Mouse (Mus musculus) kidney, postnatal 14 days (tissue): ENCODE measurements at regions not wholly inside any gene's neighbourhood (a gene's known extent, or its start where the extent isn't known, plus 50 kb on each side); places are given as distances from the start of the nearest gene placed in this dataset.

Experiments used
- DNase-seq: peaks from one replicate; pipeline ENCODE4 v3.0.0; 2022; ENCODE audit warnings: mixed read lengths

DNA sequence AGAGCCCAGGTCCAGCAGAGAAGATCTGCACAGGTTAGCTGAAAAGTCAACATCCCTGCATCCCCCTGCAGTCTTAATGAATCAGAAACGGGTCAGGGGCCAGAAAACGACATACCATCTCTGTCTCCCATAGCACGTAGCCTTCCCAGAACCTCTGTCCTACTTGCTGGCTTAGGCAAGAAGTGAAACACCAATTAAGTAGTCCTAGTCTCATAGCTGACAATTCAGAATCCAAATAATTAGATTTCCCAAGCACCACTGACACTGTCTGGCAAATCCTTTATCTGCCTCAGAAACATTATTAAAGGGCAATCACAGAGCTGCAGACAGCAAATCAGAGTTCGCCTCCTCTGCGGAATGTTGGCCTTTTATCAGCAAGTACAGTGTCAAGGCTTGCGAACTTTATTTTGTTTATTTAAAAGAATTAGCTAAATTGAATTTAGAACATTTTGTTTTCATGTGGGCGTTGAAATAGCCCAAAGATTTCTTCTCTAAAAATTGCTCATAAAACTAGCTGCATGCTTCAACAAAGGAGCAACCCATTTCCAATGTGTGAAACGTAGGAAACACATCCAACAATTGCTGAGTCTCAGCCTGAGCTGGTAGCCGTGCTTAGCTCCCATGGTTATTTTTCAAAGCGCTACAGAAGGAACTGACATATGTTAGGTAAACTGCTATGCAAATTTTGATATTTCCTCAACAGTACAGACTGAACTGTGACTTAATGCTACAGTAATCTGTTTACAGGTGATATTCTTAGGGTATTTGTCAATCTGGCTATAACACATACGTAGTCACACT is 411.2 kb downstream of the Ipo11 start:
- peak; percentile 52 for DNase-seq

DNA sequence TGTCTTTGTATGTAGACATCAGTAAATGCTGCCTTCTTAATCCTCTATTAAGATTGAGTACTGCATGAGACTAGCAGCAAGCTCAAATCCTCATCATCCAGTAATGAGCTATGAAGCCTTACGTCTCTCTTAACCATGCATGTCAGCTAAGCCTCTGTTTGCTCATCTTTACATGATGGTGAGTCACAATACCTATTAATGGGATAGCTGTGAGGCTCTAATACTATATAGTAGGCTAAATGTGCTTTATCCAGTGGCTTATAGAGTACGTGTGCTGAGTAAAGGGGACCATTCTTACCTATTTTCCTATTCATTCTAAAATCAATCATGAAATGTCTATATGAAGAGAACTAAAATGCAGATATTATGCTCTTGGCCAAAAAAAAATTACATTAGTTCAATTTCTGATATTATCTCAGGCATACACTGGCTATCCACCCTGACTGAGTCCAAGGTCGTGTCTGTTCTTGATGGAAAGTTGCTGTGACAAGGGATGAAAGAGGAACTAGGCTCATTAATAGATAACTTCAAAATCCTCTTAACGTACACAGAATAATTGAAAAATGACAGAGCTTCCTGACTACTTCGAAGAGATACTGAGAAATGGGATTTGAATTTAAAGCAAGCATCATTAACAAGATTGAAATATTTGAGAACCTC is 422.1 kb downstream of the Ipo11 start:
- DNase-seq, result no peak

DNA sequence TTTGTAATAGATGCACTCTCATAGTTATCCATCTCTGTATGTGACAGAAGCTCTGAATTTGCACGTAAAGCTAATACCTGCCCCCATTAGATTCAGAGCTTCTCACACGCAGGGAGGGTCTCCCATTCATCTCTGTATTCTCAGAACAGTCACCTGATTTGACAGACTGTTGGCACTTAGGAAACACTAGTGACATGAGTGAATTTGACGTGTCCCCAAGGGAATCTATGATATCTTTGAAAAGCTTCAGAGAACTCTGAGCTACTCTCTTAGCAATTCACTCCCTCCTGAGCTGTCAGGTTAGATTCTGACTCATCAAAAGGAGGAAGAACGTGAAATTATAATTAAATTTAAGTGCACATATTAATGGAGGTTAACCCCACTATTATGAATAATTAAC is 423.1 kb downstream of the Ipo11 start:
- no peak for DNase-seq

DNA sequence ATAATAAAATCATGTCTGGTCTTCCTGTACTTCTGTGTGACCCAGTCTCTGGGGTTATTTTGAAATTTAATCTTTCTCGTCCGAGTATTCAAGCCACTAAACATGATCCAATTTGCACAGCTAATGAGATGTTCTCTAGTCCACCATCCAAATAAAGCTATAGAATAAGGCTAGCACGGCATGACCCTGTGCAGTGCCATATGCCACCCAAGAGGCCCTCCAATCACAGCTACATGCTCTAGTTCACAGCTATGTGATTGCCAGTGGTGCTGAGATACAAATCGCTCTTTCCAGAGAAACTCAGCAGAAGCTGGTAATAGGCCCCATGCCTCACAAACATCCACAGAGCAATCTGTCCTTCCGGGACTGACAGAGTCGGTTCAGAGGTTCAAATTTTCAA is 426.3 kb downstream of the Ipo11 start:
- no peak for DNase-seq

DNA sequence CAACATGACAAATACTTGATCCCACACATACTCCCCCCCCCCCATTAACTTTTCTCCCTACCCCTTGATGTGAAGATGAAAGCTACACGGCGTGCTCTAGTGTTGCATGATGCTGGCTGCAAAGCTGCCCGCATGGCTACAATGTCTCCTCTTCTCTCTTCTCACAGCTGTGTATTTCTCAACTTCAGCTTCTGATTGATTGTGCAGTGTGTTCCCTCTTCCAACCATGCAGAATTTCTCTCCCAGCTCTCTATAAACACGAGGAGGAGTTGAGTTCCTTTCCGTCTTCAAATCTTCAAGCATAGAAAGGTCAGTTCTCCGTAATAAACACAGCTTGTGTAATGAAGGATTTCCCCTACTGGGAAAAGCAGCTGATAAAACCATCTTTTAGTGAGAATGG is 435.5 kb downstream of the Ipo11 start:
- no peak for DNase-seq

DNA sequence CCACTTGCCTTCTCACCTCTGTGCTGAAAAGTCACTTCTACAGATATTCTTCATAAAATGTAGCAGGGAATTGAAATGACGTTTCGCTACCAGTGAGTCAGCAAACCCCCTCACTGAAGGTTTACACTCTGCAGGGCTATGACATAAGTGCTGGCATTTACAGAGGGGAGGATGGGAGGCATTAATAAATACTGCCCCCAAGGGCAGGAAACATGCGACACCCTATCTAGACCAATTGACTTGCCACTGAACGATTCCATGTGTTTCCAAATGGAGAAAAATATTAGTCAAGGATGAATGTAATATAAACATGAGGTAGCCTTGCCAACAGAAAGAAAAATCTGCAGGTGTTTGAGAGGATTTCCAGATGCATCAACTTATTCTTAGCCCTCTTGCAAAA is 465.5 kb downstream of the Ipo11 start:
- DNase-seq, result no peak

DNA sequence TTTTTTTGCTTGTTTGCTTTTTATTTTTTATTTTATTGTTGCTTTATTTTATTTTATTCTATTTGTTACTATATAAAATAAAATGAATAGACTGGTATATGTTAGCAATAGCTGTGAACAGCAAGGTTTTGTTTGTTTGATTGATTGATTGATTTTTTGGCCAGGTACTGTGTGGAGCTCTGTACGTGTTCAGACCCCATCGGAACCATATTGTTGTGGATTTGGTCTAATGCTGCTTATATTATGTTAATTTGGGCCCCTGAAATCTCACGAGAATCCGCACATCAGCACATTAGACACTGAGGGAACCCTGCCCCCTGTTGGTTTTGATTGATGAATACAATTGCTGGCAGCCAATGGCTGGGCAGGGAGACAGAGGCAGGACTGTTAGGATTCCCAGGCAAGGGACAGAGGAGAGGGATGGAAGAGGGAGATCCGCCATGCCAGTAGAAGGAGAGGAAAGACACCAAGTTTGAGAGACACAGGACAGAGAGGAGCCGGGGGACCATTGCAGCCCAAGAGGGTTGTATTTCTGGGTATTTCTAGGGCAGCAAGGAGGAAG is 482.3 kb downstream of the Ipo11 start:
- no peak for DNase-seq

DNA sequence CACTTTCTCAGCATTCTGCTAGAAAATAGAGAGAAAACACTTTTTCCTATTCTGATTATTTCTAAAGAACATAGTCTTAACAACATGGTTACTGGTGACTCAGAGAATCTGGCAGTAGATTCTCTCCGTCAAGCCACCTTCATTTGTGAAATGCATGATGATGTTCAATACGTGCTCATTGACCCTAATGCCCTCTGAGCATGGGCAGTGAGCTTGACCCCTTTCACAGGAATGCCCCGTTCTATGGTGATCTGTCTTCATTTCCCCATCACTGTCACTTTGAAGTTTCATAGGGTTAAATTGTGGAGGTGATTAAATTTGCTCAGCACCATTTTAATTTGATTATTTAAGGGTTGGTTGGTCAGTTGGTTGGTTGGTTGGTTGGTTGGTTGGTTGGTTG is 504.6 kb downstream of the Ipo11 start:
- no peak for DNase-seq

DNA sequence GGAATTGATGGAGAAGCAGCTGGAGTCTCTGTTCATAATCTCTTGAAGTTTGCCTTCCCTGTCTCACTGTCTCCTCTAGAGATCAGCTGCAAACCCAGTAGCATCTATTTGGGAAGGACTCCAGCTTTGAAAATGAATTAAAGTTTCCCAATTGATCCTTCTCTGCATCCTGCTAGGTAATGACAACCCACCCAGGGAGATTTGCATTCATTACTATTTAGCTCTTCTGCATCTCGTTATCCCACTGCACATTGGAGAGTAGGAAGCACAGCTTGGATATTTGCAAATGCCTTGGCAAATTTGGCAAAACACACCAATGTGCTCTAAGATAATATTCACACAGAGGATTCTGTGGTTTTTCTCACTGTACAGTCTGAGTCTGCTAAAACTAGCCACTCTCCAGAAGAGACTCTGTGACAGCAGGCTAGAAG is 530.1 kb downstream of the Ipo11 start:
- DNase-seq, result no peak

DNA sequence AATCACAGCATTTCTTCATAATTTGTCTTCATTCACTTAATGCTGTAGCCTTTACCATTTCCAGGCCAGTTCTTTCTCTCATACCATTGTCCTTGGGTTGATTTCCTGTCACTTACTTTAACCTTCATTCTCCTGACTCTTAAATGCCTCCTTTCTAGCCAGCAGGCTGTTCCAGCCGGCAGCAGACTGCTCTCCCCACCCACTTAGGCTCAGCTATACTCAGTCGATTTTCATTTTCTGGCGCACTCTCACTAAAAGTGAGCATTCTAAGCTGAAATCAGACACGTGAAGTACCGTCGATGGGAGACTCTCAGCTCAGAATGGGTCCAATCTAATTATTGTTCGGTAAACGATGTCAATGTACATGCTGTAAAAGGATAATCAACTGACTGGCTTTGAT is 544.1 kb downstream of the Ipo11 start:
- no peak for DNase-seq

DNA sequence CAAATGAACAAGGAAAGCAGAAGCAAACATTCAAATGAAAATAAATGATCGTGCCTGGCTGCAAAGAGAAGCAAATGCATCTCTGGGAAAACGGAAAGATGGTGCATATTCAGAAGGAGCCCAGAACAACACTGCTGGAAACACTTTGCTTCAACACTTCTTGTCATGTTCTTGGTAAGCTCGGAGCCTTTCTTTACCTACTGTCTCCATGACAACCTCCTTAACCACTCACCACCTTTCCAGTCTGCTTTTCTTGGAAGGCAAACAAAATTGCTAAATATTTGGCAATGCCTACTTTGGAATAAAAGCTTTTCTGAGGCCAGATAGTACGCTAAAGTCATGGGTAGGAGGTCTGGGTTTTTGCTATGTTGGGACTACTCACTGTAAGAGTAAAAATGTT is 548.1 kb downstream of the Ipo11 start:
- no peak for DNase-seq

DNA sequence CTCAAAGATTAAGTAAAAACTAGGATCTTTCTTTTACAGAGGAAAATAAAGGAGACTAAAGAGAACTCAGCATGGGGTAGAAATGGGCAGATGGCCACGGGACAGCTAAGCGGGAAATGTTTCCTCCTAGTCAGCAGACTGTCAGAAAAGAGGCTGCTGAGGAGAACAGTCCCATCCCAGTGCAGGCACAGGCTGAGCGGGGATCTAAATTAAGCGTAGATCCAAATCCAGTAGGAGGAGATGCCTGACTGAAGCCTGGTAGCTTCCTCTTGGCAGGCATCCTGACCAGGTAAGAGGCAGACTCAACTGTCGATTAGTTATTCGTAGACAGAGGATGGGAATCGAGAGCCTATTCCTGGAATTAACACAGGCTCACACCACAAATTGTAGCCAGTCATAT is 569.2 kb downstream of the Ipo11 start:
- no peak for DNase-seq

DNA sequence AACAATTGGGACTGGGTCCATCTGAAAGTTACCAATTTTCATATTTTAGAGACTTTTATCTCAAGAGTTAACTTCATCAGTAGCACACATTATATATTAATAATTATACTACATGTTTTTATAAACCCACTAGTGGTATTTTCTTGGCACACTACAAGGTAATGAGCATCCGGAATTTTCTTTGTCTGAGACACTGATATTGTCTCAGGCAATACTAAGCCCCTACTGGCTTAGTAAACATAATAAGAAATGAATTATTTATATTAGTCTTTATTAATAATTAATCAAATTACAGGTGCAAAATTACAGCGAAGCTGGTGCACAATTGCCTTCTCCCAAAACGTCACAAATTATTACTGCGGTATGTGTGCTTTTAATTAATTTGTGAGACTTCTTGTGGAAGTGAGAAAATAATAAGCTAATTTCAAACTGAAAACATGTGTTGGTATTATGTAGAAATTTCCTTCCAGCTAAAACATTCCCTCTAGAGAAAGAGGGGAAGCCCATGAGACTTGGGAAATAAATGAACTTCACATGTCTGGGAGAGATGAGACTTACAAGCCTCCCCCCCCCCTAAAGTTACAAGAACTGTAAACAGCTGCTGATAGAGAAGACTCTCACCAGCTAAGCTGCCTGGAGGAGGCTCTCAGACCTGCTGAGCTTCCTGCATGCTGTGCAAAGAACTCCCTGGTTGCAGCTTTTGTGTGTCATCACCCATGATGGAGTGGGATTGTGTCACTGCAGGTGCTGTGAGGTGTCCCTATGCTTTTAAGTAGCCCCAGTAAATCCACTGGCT is 583.9 kb downstream of the Ipo11 start:
- DNase-seq, result no peak

DNA sequence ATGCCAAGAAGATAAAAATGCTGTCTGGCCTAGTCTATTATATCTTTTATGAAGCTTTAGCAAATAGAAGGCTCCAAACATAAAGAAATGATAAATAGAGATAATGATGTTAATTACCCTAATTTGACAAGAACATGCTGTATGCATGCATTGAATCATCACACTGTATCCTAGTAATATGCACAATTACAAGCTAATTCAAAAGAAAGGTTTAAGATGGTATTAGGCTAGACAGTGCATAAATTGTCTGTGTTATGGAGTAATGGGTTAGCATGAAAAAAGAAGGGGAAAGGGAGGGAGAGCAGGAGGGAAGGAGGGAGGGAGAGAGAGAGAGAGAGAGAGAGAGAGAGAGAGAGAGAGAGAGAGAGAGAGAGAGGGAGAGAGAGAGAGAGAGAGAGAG is 604.7 kb downstream of the Ipo11 start:
- no peak for DNase-seq

DNA sequence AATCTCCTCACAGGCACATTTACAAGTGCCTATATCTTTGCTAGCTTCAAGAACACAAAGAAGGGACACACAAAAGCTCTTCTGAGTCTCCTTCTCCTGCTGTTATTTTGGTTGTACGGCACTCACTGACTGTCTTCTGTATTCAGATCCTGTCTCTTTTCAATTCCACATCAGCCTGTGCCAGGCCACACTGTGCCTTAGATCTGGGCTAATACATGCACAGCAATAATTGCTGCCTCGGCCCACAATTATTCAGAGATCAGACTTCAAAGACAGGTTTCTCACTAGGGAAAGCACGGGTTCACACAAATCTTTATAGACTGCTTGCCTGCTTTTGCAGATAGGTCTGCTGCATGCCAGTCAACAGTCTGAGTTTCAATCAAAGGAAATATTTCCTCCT is 617.8 kb downstream of the Ipo11 start:
- DNase-seq, result no peak

DNA sequence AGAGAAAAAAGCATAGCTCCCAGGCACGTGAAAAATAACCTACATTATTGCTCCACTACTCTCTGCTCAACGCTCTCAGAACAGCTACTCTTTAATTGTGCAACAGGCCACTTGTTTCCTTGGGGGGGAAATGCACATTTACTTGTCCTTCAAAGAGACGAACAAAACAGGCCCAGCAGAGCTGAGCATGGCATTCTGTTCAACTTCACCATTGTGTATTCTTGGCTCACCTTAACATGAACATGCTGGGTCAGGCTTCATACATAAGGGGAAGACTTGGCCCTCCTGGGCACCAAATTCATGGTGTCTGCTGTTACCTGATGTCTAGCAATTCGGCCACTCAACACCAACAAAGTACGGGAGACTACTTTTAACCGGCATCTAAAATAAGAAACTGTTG is 618.3 kb downstream of the Ipo11 start:
- no peak for DNase-seq

DNA sequence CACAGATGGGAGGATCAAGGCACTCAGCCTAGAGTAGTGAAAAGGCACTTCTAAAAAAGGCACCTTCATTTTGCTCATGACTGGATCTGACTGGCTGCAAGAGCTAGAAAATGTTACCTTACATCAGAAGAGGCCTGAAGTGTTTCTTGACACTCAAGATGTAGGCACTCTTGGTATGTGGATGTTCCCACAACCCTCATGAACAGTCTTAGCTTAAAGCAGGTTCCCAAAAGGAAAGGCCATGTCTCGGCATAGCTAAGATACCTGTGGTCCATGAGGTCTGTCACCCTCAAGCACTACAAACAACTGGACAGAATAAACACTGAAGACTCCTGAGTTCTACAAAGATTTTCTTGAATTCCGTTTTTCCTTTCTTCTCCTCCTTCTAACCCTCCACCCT is 619.5 kb downstream of the Ipo11 start:
- no peak for DNase-seq

DNA sequence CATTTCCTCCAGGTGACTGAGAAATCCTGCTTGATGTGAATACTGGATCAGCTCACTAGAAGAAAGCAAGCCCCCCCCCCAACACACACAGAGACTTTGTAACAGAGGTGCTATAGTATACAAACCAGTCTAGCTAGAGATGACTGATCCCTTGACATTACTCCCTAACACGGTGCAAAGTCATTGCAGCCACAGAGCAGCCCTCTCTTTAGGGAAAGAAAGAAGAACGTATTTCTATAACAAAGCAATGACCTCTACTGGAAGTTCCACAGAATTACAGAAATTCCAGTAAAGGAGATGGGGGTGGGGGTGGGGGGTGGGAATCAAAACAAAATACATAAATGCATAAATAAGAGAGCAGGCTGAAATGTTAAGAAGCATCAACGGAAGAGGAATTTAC is 655.6 kb downstream of the Ipo11 start:
- no peak for DNase-seq

DNA sequence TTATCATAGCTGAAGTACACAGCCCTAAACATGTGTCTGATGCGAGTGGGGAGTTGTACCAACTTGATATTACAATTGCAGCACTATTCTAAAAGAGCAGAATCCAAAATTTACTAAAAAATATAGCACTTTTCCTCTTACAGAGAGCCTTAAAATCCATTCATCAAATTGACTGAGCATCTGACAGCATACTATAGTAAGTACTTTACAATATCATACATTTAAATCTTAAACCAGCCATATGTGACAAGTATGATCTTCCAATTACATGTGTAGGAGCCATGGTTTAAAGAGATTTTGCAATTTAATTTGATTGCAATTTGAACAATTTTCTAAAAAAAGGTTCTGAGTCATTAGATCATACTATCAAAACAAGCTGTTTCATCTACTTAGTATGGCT is 676.9 kb downstream of the Ipo11 start:
- DNase-seq, result no peak
